Mouse (Mus musculus) forebrain, postnatal 0 days (tissue): ENCODE measurements around the gene Myadm. TPM values are rescaled to one million over a fixed set of nuclear protein-coding genes. Genes with fewer than 3 reads are reported as not detected.

Experiments used
- ATAC-seq: fragments of 200-750 bp; cut with Nextera tagmentation; 2 replicates; pipeline ENCODE4 v1.8.0; 2017; ENCODE audit warnings: mild to moderate bottlenecking, moderate library complexity
- DNase-seq: peaks from one replicate; pipeline ENCODE4 v3.0.0-alpha.2; 2015
- H3K27ac ChIP-seq: fragments of 300-500 bp; sonication (generic); 2 replicates; pipeline ENCODE4 v1.5.1; 2014; ENCODE audit warnings: low read depth, mild to moderate bottlenecking, antibody characterized with exemption, low read length, moderate library complexity, mixed read lengths
- H3K27me3 ChIP-seq: fragments of 300-500 bp; sonication (generic); 2 replicates; pipeline ENCODE4 v1.6.1; 2014; ENCODE audit warnings: mild to moderate bottlenecking, low read length, mixed read lengths; ENCODE audit not compliant: insufficient read depth
- H3K36me3 ChIP-seq: fragments of 300-500 bp; sonication (generic); 2 replicates; pipeline ENCODE4 v1.6.1; 2014; ENCODE audit warnings: mild to moderate bottlenecking, moderate library complexity; ENCODE audit not compliant: insufficient read depth
- H3K4me1 ChIP-seq: fragments of 300-500 bp; sonication (generic); 2 replicates; pipeline ENCODE4 v1.6.1; 2014; ENCODE audit warnings: antibody characterized with exemption; ENCODE audit not compliant: insufficient read depth
- H3K4me2 ChIP-seq: fragments of 300-500 bp; sonication (generic); 2 replicates; pipeline ENCODE4 v1.6.1; 2014; ENCODE audit warnings: low read depth, mild to moderate bottlenecking, moderate library complexity
- H3K4me3 ChIP-seq: fragments of 300-500 bp; sonication (generic); 2 replicates; pipeline ENCODE4 v1.5.1; 2014; ENCODE audit warnings: low read depth, low read length, mixed read lengths
- H3K9ac ChIP-seq: fragments of 300-500 bp; sonication (generic); 2 replicates; pipeline ENCODE4 v1.6.1; 2014; ENCODE audit warnings: mild to moderate bottlenecking
- H3K9me3 ChIP-seq: fragments of 300-500 bp; sonication (generic); 2 replicates; pipeline ENCODE4 v1.6.1; 2016; ENCODE audit warnings: low read length
- CTCF ChIP-seq: sonication (generic); IDR thresholded peaks from 2 replicates; pipeline ENCODE4 v1.5.1; 2016; ENCODE audit warnings: antibody characterized with exemption, control low read depth, low read depth
- WGBS: fragments of 180-500 bp; shearing (Covaris S2); extraction: QIAGEN DNeasy Blood & Tissue Kit; methylation state at CpG from one replicate; pipeline ENCODE4 v1.1.7; 2014; 5-methylcytosine and 5-hydroxymethylcytosine counted together
- polyA plus RNA-seq: library from polyadenylated mRNA; unstranded; fragments of >200 nt; fragmentation: Nextera tagmentation; extraction: Ambion mirVana; gene quantifications from 2 replicates; pipeline ENCODE4 v1.2.1, GENCODE M21; 2015
- total RNA-seq: library from RNA; depleted of rRNA; stranded (reverse); fragments of >200 nt; gene quantifications from 2 replicates; pipeline ENCODE4 v1.2.3, GENCODE M21; 2014

The Myadm gene
- total and polyA plus RNA-seq, 2 experiments from 2014 or later = 22.3 TPM

GRCm38 (mm10) chr7:3296711-3297110 lies 7.8 kb downstream of the Myadm start:
- Histone ChIP-seq H3K27me3 (peaks cover 6% of the 10 kb centered on the region; the same call in 1 of the 2 replicates), H3K4me2 (no peak overlapping the region), H3K4me1 (0 out of 2 replicates have a peak, but pooled peaks cover 2% of the 10 kb centered on the region), H3K27ac (no peak overlapping the region), H3K4me3 (no peak overlapping the region), H3K9me3 (no peaks in the 10 kb centered on the region), H3K36me3 (peaks cover 33% of the 10 kb centered on the region), H3K9ac (no peak overlapping the region)
- no peak for ATAC-seq
- DNase-seq = no peak
- 96% methylated on average over 16 of the region's 16 CpGs for WGBS
- no peak for TF ChIP-seq CTCF

- no peak overlapping the region for H3K9ac ChIP-seq
- TF ChIP-seq CTCF = peak; percentile 52
- peak overlapping the region; percentile 59 for H3K27ac ChIP-seq
- no peaks in the 10 kb centered on the region for H3K9me3 ChIP-seq
- WGBS = 44% methylated on average over 7 of the region's 7 CpGs
- no peak for ATAC-seq
- peaks cover 6% of the 10 kb centered on the region; the same call in 1 of the 2 replicates for H3K27me3 ChIP-seq
- DNase-seq = peak; percentile 40
- no peak overlapping the region for H3K4me2 ChIP-seq
- H3K4me1 ChIP-seq = peaks cover 17% of the 10 kb centered on the region; the same call in 1 of the 2 replicates
- H3K4me3 ChIP-seq = no peak overlapping the region
- H3K36me3 ChIP-seq = peaks cover 26% of the 10 kb centered on the region
Measured at GRCm38 (mm10) chr7:3299941-3300617, 11.2 kb downstream of the Myadm start.

GRCm38 (mm10) chr7:3300891-3301627 lies 12.2 kb downstream of the Myadm start:
- 82% methylated on average over 8 of the region's 8 CpGs for WGBS
- DNase-seq (no peak), ATAC-seq (no peak)
- Histone ChIP-seq H3K27me3 (peaks cover 6% of the 10 kb centered on the region; the same call in 1 of the 2 replicates), H3K4me1 (peaks cover 17% of the 10 kb centered on the region; the same call in 1 of the 2 replicates), H3K4me3 (no peak overlapping the region), H3K4me2 (no peak overlapping the region; the same call in 1 of the 2 replicates), H3K9ac (no peak overlapping the region), H3K36me3 (peaks cover 23% of the 10 kb centered on the region), H3K27ac (no peak overlapping the region), H3K9me3 (no peaks in the 10 kb centered on the region)
- TF ChIP-seq CTCF = no peak

GRCm38 (mm10) chr7:3301628-3302555 lies 13.0 kb downstream of the Myadm start:
- peak; percentile 55 for DNase-seq
- 9% methylated on average over 33 of the region's 33 CpGs for WGBS

GRCm38 (mm10) chr7:3302556-3303275 lies 13.8 kb downstream of the Myadm start:
- peak; percentile 73 for TF ChIP-seq CTCF
- 2% methylated on average over 16 of the region's 16 CpGs for WGBS
- Histone ChIP-seq H3K9ac (peak overlapping the region; percentile 65), H3K4me2 (peak overlapping the region; percentile 83), H3K27me3 (peaks cover 6% of the 10 kb centered on the region; the same call in 1 of the 2 replicates), H3K4me3 (peak overlapping the region; percentile 48), H3K4me1 (peaks cover 17% of the 10 kb centered on the region; the same call in 1 of the 2 replicates), H3K9me3 (no peaks in the 10 kb centered on the region), H3K36me3 (peaks cover 12% of the 10 kb centered on the region; the same call in 1 of the 2 replicates), H3K27ac (peak overlapping the region; percentile 71; the same call in 1 of the 2 replicates)
- peak; percentile 0; the same call in 1 of the 2 replicates for ATAC-seq
- peak; percentile 62 for DNase-seq

More at GRCm38 (mm10) chr7:3301628-3302555, 13.0 kb downstream of the Myadm start:
- Histone ChIP-seq H3K27ac (no peak overlapping the region), H3K9ac (peak overlapping the region; percentile 65), H3K9me3 (no peaks in the 10 kb centered on the region), H3K27me3 (peaks cover 6% of the 10 kb centered on the region; the same call in 1 of the 2 replicates), H3K36me3 (peaks cover 20% of the 10 kb centered on the region), H3K4me1 (peaks cover 17% of the 10 kb centered on the region; the same call in 1 of the 2 replicates), H3K4me2 (peak overlapping the region; percentile 83), H3K4me3 (peak overlapping the region; percentile 48)
- no peak for TF ChIP-seq CTCF
- ATAC-seq = peak; percentile 36
